Mouse (Mus musculus) adrenal gland, postnatal 25 days (tissue): Measurements from ENCODE around the gene Ndufb10. TPM values are rescaled to one million over a fixed set of nuclear protein-coding genes. Genes with fewer than 3 reads are reported as not detected.
A peak's percentile ranks its signal among the peaks of the same experiment; 100 is the strongest.
"Not testable (repeated sequence)": the region's sequence is repeated elsewhere in the genome, so short reads cannot be mapped to it uniquely, and the experiment has no call there.

Source experiments
- DNase-seq: peaks from one replicate; pipeline ENCODE4 v3.0.0; 2021; ENCODE audit warnings: mixed read lengths
- total RNA-seq: library from RNA; stranded (reverse); gene quantifications from 2 replicates; pipeline ENCODE4 v1.2.3, GENCODE M21; 2021

Ndufb10 gene
- total RNA-seq, 1 experiment from 2014 or later: 230 TPM

- no peak for DNase-seq
These were observed 10.2 kb upstream of the Ndufb10 start for GRCm38 (mm10) chr17:24734513-24734912.

- no peak for DNase-seq
These were observed 9.3 kb upstream of the Ndufb10 start for GRCm38 (mm10) chr17:24733434-24734050.

GRCm38 (mm10) chr17:24732233-24732935 lies 8.1 kb upstream of the Ndufb10 start:
- DNase-seq: no peak

- DNase-seq: no peak
These were observed 6.5 kb upstream of the Ndufb10 start for GRCm38 (mm10) chr17:24730787-24731186.

- no peak for DNase-seq
These were observed 4.8 kb upstream of the Ndufb10 start for GRCm38 (mm10) chr17:24729067-24729466.

GRCm38 (mm10) chr17:24728184-24728583 lies 3.9 kb upstream of the Ndufb10 start:
- DNase-seq: no peak

- no peak for DNase-seq
These were observed 3.3 kb upstream of the Ndufb10 start, which contains the start of gene Rpl3l for GRCm38 (mm10) chr17:24727618-24728017. Gene Rpl3l (plus strand): TSS chr17:24727820.

GRCm38 (mm10) chr17:24725637-24726390 lies 1.5 kb upstream of the Ndufb10 start:
- no peak for DNase-seq

- DNase-seq: no peak
These were observed 447 bp downstream of the Ndufb10 start for GRCm38 (mm10) chr17:24723881-24724180.

- no peak for DNase-seq
These were observed 977 bp downstream of the Ndufb10 start for GRCm38 (mm10) chr17:24723122-24723880.

GRCm38 (mm10) chr17:24722220-24722924 lies 1.9 kb downstream of the Ndufb10 start:
- no peak for DNase-seq

GRCm38 (mm10) chr17:24721383-24721955 lies 2.8 kb downstream of the Ndufb10 start:
- DNase-seq: not testable (repeated sequence)

- not testable (repeated sequence) for DNase-seq
These were observed 3.7 kb downstream of the Ndufb10 start for GRCm38 (mm10) chr17:24720616-24721015.

GRCm38 (mm10) chr17:24719494-24720222 lies 4.6 kb downstream of the Ndufb10 start:
- DNase-seq: peak; percentile 96

GRCm38 (mm10) chr17:24718938-24719337 lies 5.3 kb downstream of the Ndufb10 start:
- not testable (repeated sequence) for DNase-seq

- no peak for DNase-seq
These were observed 6.3 kb downstream of the Ndufb10 start, which contains the start of the genes Rnf151 and Rps2 for GRCm38 (mm10) chr17:24717943-24718342. Gene Rnf151 (minus strand): TSS chr17:24718063. Gene Rps2 (plus strand): TSS chr17:24718116.

- DNase-seq: no peak
These were observed 8.1 kb downstream of the Ndufb10 start for GRCm38 (mm10) chr17:24716166-24716682.

GRCm38 (mm10) chr17:24715556-24715955 lies 8.7 kb downstream of the Ndufb10 start:
- DNase-seq: no peak

- no peak for DNase-seq
These were observed 15.6 kb downstream of the Ndufb10 start for GRCm38 (mm10) chr17:24708646-24709045.

- no peak for DNase-seq
These were observed 16.4 kb downstream of the Ndufb10 start for GRCm38 (mm10) chr17:24707801-24708425.
